Mouse (Mus musculus): ENCODE measurements around the gene Sept11. TPM values are rescaled to one million over a fixed set of nuclear protein-coding genes. Genes with fewer than 3 reads are reported as not detected.

Sept11 gene
- polyA plus RNA-seq (2014; fragmentation: Nextera tagmentation; extraction: Ambion mirVana) = 131 and 224 TPM in 2 replicates

DNA sequence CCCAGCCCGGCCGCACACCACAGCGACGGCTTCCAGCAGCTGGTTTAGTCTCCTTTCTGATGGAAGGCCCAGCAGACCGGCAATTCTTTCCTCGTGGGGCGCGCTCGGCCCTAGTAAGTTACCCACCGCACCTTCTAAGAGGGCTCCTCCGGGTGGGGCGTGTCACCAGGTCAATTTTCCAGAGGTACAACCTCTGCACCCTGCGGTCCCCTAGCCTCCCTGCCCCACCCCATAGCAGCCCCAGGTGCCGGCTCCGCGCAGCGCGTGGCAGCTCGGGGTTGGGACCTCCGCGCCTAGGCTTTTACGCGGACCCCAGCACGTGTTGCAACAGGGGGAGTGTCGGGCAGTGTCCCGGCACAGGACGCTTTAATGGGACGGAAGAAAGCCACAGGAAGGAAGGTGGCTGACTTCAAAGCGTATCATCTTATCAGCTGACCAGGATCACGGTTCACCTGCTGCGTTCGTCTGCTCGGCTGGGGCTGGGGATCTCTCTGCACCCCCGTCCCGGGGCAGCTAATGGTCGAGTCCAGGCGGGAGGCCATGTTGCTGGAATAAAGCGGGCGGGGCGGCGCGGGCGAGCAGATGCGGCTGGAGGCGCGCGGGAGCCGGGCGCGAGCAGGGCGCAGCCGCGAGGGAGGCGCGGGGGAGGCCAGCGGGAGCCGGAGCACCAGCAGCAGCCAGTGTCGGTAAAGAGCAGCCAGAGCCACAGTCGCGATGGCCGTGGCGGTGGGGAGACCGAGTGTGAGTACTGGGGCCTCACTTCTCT lies at the start of gene Sept11:
Gene Sept11 (plus strand): TSS at position 581 of the 766 bp plus-strand sequence.
- ATAC-seq (ENCODE audit: low FRiP score, low TSS enrichment) = peak; percentile 91
- 0% methylated on average over 63 of the region's 63 CpGs for WGBS
- Histone ChIP-seq H3K9me3 (ENCODE audit: control insufficient read depth, low read length) (no peaks in the 10 kb centered on the region), H3K4me3 (ENCODE audit: low read length) (peak within 1 kb of the TSS; percentile 76), H3K27me3 (ENCODE audit: control insufficient read depth, insufficient read depth, low read length) (no peaks in the 10 kb centered on the region), H3K4me1 (ENCODE audit: control insufficient read depth, insufficient read depth, low read length) (peaks cover 36% of the 10 kb centered on the region), H3K4me2 (replicated peaks; ENCODE audit: low read depth, low read length) (peak within 1 kb of the TSS; percentile 87), H3K9ac (ENCODE audit: low read depth, low read length) (peak within 1 kb of the TSS; percentile 83), H3K27ac (ENCODE audit: low read depth, low read length) (peak within 1 kb of the TSS; percentile 89), H3K36me3 (ENCODE audit: control insufficient read depth, insufficient read depth, low read length) (no peaks in the 10 kb centered on the region; the same call in 1 of the 2 replicates)

DNA sequence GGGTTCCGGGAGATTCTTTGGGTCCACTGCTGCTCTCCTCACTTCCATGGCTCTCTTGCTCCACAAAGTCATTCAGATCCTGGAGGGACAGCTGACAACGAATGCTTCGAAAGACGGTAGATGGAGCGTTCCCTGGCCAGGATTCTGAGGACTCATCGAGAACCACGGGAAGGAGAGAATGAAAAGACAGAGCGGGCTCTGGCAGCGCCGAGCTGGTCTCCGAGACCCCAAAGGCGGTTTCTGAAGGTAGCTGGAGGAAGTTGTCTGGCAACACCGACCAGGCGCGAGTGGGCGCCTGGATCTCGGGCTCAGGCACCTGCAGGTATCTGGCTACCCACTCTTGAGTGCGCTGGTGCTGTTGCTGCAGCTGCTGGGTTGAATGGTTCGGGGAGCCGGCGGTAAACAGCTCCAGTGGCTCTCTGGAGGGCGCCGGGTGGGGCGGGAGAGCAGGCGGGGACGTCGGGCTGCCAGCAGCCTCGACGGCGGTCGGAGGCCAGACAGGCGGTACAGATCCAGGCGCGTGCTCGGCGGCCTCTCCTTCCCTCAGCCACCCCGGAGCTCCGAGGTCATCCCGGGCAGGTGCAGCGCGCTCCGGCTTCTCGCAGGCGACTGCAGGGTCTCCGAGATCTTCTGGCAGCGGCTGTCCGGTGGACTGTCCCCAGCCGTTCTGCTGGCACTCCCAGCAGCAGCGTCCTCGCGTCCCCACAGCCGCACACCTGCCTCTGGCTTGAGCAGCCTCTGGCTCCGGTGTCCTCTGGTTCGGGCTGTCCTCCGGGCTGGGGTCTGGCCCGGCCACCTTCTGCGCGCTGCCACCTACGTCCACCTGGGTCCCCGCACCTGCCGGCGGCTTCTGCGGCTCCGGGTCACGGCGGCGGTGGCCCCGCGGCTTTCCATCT lies 49.3 kb upstream of the Sept11 start:
- Histone ChIP-seq H3K27me3 (ENCODE audit: control insufficient read depth, insufficient read depth, low read length) (peaks cover 30% of the 10 kb centered on the region), H3K4me3 (ENCODE audit: low read length) (peak overlapping the region; percentile 49), H3K4me2 (replicated peaks; ENCODE audit: low read depth, low read length) (peak overlapping the region; percentile 81), H3K27ac (ENCODE audit: low read depth, low read length) (no peak overlapping the region), H3K9ac (ENCODE audit: low read depth, low read length) (peak overlapping the region; percentile 32), H3K36me3 (ENCODE audit: control insufficient read depth, insufficient read depth, low read length) (no peaks in the 10 kb centered on the region), H3K9me3 (ENCODE audit: control insufficient read depth, low read length) (no peaks in the 10 kb centered on the region), H3K4me1 (ENCODE audit: control insufficient read depth, insufficient read depth, low read length) (peaks cover 19% of the 10 kb centered on the region)
- WGBS = 2% methylated on average over 68 of the region's 69 CpGs
- peak; percentile 26 for ATAC-seq (ENCODE audit: low FRiP score, low TSS enrichment)

DNA sequence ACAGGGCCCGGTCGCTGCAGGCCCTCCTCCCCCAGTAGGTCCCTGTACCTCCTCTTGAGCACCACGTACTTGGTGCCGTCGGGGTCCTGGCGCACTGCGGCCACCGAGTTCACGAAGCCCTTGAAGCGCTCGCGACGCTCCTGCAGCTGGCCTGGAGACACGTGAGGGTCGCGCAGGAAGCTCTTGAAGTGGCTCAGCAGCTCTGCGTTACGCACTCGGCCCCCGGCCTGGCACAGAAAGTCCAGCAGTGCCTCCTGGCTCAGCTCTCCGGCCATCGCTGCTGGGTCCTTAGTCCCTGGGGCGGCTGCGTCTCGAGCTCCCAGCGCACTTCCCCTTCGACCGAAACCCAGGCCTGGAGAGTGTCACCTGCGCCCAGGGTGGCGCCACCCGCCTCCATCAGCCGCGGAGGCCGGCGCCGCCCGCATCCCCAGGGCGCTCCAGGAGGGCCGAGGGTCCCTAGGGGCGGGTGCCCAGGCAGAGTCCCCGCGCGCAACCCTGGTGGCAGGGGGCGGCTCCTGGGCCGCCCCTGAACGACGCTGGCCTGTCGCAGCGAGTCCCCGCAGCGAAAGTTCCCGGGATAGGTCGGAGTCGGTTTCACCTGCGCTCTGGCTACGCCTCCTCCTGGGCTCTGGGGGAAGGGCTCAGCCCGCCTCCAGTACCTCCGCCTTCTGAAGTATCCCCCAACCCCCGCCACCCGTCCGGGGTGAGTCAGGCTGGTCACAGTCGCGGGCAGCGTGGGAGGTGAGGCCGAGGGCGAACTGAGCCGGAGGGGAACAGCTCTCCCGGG lies 48.5 kb upstream of the Sept11 start, which contains the start of gene Sowahb:
Gene Sowahb (minus strand): TSS at position 439 of the 787 bp plus-strand sequence.
- 1% methylated on average over 58 of the region's 68 CpGs for WGBS
- peak; percentile 89 for ATAC-seq (ENCODE audit: low FRiP score, low TSS enrichment)
- H3K4me3 ChIP-seq (ENCODE audit: low read length) = peak within 1 kb of the TSS; percentile 49
- peaks cover 19% of the 10 kb centered on the region for H3K4me1 ChIP-seq (ENCODE audit: control insufficient read depth, insufficient read depth, low read length)
- H3K9me3 ChIP-seq (ENCODE audit: control insufficient read depth, low read length) = no peaks in the 10 kb centered on the region
- H3K4me2 ChIP-seq (replicated peaks; ENCODE audit: low read depth, low read length) = peak within 1 kb of the TSS; percentile 81
- H3K36me3 ChIP-seq (ENCODE audit: control insufficient read depth, insufficient read depth, low read length) = no peaks in the 10 kb centered on the region
- H3K9ac ChIP-seq (ENCODE audit: low read depth, low read length) = peak within 1 kb of the TSS; percentile 32
- peaks cover 30% of the 10 kb centered on the region for H3K27me3 ChIP-seq (ENCODE audit: control insufficient read depth, insufficient read depth, low read length)
- no peak within 1 kb of the TSS for H3K27ac ChIP-seq (ENCODE audit: low read depth, low read length)

- H3K4me3 ChIP-seq (ENCODE audit: low read length) = peak overlapping the region; percentile 49
- peak overlapping the region; percentile 32 for H3K9ac ChIP-seq (ENCODE audit: low read depth, low read length)
- H3K36me3 ChIP-seq (ENCODE audit: control insufficient read depth, insufficient read depth, low read length) = no peaks in the 10 kb centered on the region
- peaks cover 19% of the 10 kb centered on the region for H3K4me1 ChIP-seq (ENCODE audit: control insufficient read depth, insufficient read depth, low read length)
- under 1% methylated on average over 19 of the region's 19 CpGs for WGBS
- peak overlapping the region; percentile 81 for H3K4me2 ChIP-seq (replicated peaks; ENCODE audit: low read depth, low read length)
- ATAC-seq (ENCODE audit: low FRiP score, low TSS enrichment) = no peak
- peaks cover 30% of the 10 kb centered on the region for H3K27me3 ChIP-seq (ENCODE audit: control insufficient read depth, insufficient read depth, low read length)
- H3K27ac ChIP-seq (ENCODE audit: low read depth, low read length) = no peak overlapping the region
- no peaks in the 10 kb centered on the region for H3K9me3 ChIP-seq (ENCODE audit: control insufficient read depth, low read length)
These were observed 47.9 kb upstream of the Sept11 start for GRCm38 (mm10) chr5:93045371-93045714.

DNA sequence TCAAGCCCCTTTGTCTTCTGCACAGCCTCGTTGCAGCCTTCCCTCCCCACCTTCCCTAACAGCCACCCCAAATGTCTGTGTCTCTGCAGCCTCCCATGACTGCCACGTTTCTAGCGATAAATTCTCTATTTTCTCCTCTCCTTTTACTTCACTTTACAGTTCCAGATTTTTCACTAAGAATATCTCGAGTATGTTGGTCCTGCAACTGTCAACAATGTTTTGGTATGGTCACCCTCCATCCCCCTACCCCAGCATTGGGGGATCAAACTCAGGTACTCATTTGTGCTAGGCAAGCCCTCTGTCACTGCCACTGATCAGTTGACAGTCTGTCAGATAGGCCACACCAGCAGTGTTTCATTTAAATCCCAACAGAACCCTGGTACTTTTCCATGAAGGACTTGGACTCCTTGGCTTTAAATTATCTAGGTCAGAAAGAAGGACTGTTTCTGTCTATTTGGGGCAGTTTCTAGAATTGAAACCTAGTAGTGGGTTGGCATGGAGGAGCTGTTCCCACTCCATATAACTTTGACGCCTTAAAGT lies 46.9 kb upstream of the Sept11 start:
- Histone ChIP-seq H3K9me3 (ENCODE audit: control insufficient read depth, low read length) (no peaks in the 10 kb centered on the region), H3K36me3 (ENCODE audit: control insufficient read depth, insufficient read depth, low read length) (no peaks in the 10 kb centered on the region), H3K4me1 (ENCODE audit: control insufficient read depth, insufficient read depth, low read length) (peaks cover 19% of the 10 kb centered on the region), H3K27ac (ENCODE audit: low read depth, low read length) (no peak overlapping the region), H3K4me2 (replicated peaks; ENCODE audit: low read depth, low read length) (no peak overlapping the region), H3K4me3 (ENCODE audit: low read length) (no peak overlapping the region), H3K27me3 (ENCODE audit: control insufficient read depth, insufficient read depth, low read length) (peaks cover 30% of the 10 kb centered on the region), H3K9ac (ENCODE audit: low read depth, low read length) (no peak overlapping the region)
- no peak for ATAC-seq (ENCODE audit: low FRiP score, low TSS enrichment)
- 26% methylated on average over 5 of the region's 5 CpGs for WGBS

- no peak overlapping the region for H3K9ac ChIP-seq (ENCODE audit: low read depth, low read length)
- peaks cover 17% of the 10 kb centered on the region for H3K4me1 ChIP-seq (ENCODE audit: control insufficient read depth, insufficient read depth, low read length)
- H3K4me3 ChIP-seq (ENCODE audit: low read length) = no peak overlapping the region
- H3K4me2 ChIP-seq (replicated peaks; ENCODE audit: low read depth, low read length) = no peak overlapping the region
- H3K27me3 ChIP-seq (ENCODE audit: control insufficient read depth, insufficient read depth, low read length) = peaks cover 20% of the 10 kb centered on the region
- WGBS = 77% methylated on average over 13 of the region's 13 CpGs
- H3K27ac ChIP-seq (ENCODE audit: low read depth, low read length) = no peak overlapping the region
- no peak for ATAC-seq (ENCODE audit: low FRiP score, low TSS enrichment)
- H3K9me3 ChIP-seq (ENCODE audit: control insufficient read depth, low read length) = no peaks in the 10 kb centered on the region
- H3K36me3 ChIP-seq (ENCODE audit: control insufficient read depth, insufficient read depth, low read length) = no peaks in the 10 kb centered on the region
These were observed 44.6 kb upstream of the Sept11 start for GRCm38 (mm10) chr5:93048481-93049240.

DNA sequence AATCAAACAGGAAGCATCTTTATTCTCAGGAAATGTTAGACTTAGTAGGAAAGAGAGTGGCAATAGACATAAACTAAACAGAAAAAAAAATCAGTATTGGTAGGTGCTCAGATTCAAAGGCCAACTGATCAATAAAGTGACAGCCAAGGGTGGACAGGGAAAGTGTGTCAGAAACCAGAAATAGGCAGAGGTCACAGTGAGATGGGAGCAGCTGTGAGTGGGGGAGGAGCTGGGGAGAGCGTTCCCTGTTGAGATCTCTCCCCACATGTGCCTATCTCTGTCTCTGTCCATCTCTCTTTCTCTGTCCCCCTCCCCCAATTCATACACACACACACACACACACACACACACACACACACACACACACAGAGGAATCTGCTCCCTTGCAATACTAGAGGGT lies 43.3 kb upstream of the Sept11 start:
- Histone ChIP-seq H3K4me2 (replicated peaks; ENCODE audit: low read depth, low read length) (no peak overlapping the region), H3K27me3 (ENCODE audit: control insufficient read depth, insufficient read depth, low read length) (peaks cover 8% of the 10 kb centered on the region)
- WGBS = 89% methylated on average over 1 of the region's 1 CpGs

GRCm38 (mm10) chr5:93051041-93051440 lies 42.2 kb upstream of the Sept11 start:
- H3K9ac ChIP-seq (ENCODE audit: low read depth, low read length) = no peak overlapping the region
- no peak overlapping the region for H3K4me3 ChIP-seq (ENCODE audit: low read length)
- no peaks in the 10 kb centered on the region for H3K9me3 ChIP-seq (ENCODE audit: control insufficient read depth, low read length)
- WGBS = 52% methylated on average over 5 of the region's 5 CpGs
- H3K27me3 ChIP-seq (ENCODE audit: control insufficient read depth, insufficient read depth, low read length) = peaks cover 6% of the 10 kb centered on the region; the same call in 1 of the 2 replicates
- ATAC-seq (ENCODE audit: low FRiP score, low TSS enrichment) = no peak
- no peak overlapping the region for H3K27ac ChIP-seq (ENCODE audit: low read depth, low read length)
- no peaks in the 10 kb centered on the region for H3K4me1 ChIP-seq (ENCODE audit: control insufficient read depth, insufficient read depth, low read length)
- no peak overlapping the region for H3K4me2 ChIP-seq (replicated peaks; ENCODE audit: low read depth, low read length)
- H3K36me3 ChIP-seq (ENCODE audit: control insufficient read depth, insufficient read depth, low read length) = no peaks in the 10 kb centered on the region

More for the DNA sequence above, 43.3 kb upstream of the Sept11 start:
- Histone ChIP-seq H3K9me3 (ENCODE audit: control insufficient read depth, low read length) (no peaks in the 10 kb centered on the region), H3K9ac (ENCODE audit: low read depth, low read length) (no peak overlapping the region), H3K4me1 (ENCODE audit: control insufficient read depth, insufficient read depth, low read length) (peaks cover 6% of the 10 kb centered on the region; the same call in 1 of the 2 replicates), H3K4me3 (ENCODE audit: low read length) (no peak overlapping the region), H3K27ac (ENCODE audit: low read depth, low read length) (no peak overlapping the region), H3K36me3 (ENCODE audit: control insufficient read depth, insufficient read depth, low read length) (no peaks in the 10 kb centered on the region)
- no peak for ATAC-seq (ENCODE audit: low FRiP score, low TSS enrichment)

All from kidney, embryonic 14.5 days (tissue).